Mouse (Mus musculus) ES-E14 (cell line): ENCODE measurements around the gene Cracr2a.

Experiments used
- HCFC1 ChIP-seq: IDR thresholded peaks from 2 replicates; pipeline ENCODE4 v1.6.1; 2012; ENCODE audit warnings: low read length, inconsistent platforms, borderline replicate concordance; ENCODE audit not compliant: insufficient read depth
- ZC3H11A ChIP-seq: IDR thresholded peaks from 2 replicates; pipeline ENCODE4 v1.6.1; 2012; ENCODE audit warnings: low read depth, mild to moderate bottlenecking, inconsistent platforms, low read length, borderline replicate concordance
- ZNF384 ChIP-seq: IDR thresholded peaks from 2 replicates; pipeline ENCODE4 v1.6.1; 2012; ENCODE audit warnings: low read depth, low read length, inconsistent platforms

DNA sequence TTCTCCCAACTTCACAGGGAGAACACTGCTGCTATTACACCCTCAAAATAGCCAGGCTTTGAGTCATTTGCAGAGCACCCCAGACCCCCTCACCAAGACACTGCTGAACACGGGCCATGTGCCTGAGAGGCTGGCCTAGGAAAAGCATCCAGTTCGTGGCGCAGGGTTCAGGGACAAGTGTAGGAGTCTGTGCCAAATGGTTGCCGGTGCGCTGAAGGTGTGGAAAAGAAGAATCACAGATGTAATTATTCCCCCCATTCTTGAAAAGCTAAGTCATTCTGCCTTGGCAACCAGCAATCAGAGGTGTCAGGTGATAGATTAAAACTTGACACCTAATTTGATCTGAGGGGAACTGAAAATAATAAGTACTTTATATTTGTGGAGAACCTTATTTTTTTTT, 98.3 kb downstream of the Cracr2a start:
- TF ChIP-seq ZNF384 (no peak), HCFC1 (no peak), ZC3H11A (no peak)
